Mouse (Mus musculus) hindbrain, embryonic 14.5 days (tissue): Measurements from ENCODE around the gene Myh6. TPM values are rescaled to one million over a fixed set of nuclear protein-coding genes. Genes with fewer than 3 reads are reported as not detected.

Source experiments
- ATAC-seq: fragments of 200-750 bp; cut with Nextera tagmentation; 2 replicates; pipeline ENCODE4 v1.8.0; 2017; ENCODE audit warnings: moderate number of reproducible peaks, mild to moderate bottlenecking, moderate TSS enrichment, moderate library complexity; ENCODE audit not compliant: low FRiP score
- DNase-seq: peaks from one replicate; pipeline ENCODE4 v3.0.0-alpha.2; 2015; ENCODE audit warnings: low spot score
- H3K27ac ChIP-seq: fragments of 300-500 bp; sonication (generic); 2 replicates; pipeline ENCODE4 v1.5.1; 2014; ENCODE audit warnings: mild to moderate bottlenecking, moderate library complexity
- H3K27me3 ChIP-seq: fragments of 300-500 bp; sonication (generic); 2 replicates; pipeline ENCODE4 v1.6.1; 2014; ENCODE audit warnings: mild to moderate bottlenecking, low read length, mixed read lengths; ENCODE audit not compliant: control insufficient read depth, insufficient read depth
- H3K36me3 ChIP-seq: fragments of 300-500 bp; sonication (generic); replicated peaks from 2 replicates; pipeline ENCODE4 v1.6.1; 2014; ENCODE audit not compliant: control insufficient read depth, insufficient read depth
- H3K4me1 ChIP-seq: fragments of 300-500 bp; sonication (generic); replicated peaks from 2 replicates; pipeline ENCODE4 v1.6.1; 2014; ENCODE audit warnings: antibody characterized with exemption, low read length, mixed read lengths; ENCODE audit not compliant: control insufficient read depth, insufficient read depth
- H3K4me2 ChIP-seq: fragments of 300-500 bp; sonication (generic); replicated peaks from 2 replicates; pipeline ENCODE4 v1.6.1; 2014; ENCODE audit warnings: mild to moderate bottlenecking, moderate library complexity
- H3K4me3 ChIP-seq: fragments of 300-500 bp; sonication (generic); replicated peaks from 2 replicates; pipeline ENCODE4 v1.5.1; 2014; ENCODE audit warnings: mild to moderate bottlenecking, low read length
- H3K9ac ChIP-seq: fragments of 300-500 bp; sonication (generic); 2 replicates; pipeline ENCODE4 v1.6.1; 2014
- H3K9me3 ChIP-seq: fragments of 300-500 bp; sonication (generic); 2 replicates; pipeline ENCODE4 v1.6.1; 2016; ENCODE audit warnings: low read length; ENCODE audit not compliant: control insufficient read depth
- WGBS: fragments of 180-500 bp; shearing (Covaris S2); extraction: QIAGEN DNeasy Blood & Tissue Kit; methylation state at CpG from one replicate; pipeline ENCODE4 v1.1.7; 2014; 5-methylcytosine and 5-hydroxymethylcytosine counted together
- polyA plus RNA-seq: library from polyadenylated mRNA; unstranded; fragments of >200 nt; fragmentation: Nextera tagmentation; extraction: Ambion mirVana; gene quantifications from 2 replicates; pipeline ENCODE4 v1.2.1, GENCODE M21; 2014

Myh6 gene
- polyA plus RNA-seq, 1 experiment from 2014 or later: 2.1 TPM

GRCm38 (mm10) chr14:54932645-54933150 lies 34.0 kb downstream of the Myh6 start, which contains the start of gene Il25:
Gene Il25, plus strand, starts transcription at chr14:54932695.
- Histone ChIP-seq H3K27me3 (no peaks in the 10 kb centered on the region), H3K9ac (no peak within 1 kb of the TSS), H3K36me3 (no peaks in the 10 kb centered on the region), H3K27ac (no peak within 1 kb of the TSS), H3K4me1 (peaks cover 18% of the 10 kb centered on the region), H3K4me2 (peak within 1 kb of the TSS; percentile 20; the same call in 1 of the 2 replicates), H3K4me3 (no peak within 1 kb of the TSS), H3K9me3 (no peaks in the 10 kb centered on the region)
- 32% methylated on average over 6 of the region's 6 CpGs for WGBS
- no peak for ATAC-seq
- DNase-seq: peak; percentile 40

DNA sequence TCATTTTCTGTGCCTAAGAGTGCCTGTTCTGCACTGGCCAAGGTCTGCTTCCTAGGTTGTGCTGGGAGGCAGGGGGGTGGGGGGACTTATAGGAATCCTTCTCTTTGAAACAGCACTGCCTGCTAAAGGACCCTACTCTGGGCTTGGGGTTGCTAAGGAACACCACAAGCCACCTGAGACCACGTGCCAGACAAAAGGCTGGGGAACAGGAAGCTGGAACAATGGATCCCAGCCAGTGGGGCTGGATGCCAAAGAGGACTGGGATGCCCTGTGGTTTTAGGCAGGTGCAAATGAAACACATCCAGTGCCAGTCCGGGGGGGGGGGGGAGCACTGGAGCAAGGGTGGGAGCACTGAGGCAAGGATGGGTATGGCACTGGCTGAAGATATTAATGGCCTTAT lies 36.3 kb downstream of the Myh6 start:
- H3K27me3 ChIP-seq: no peaks in the 10 kb centered on the region
- DNase-seq: no peak
- no peak for ATAC-seq
- H3K9me3 ChIP-seq: no peaks in the 10 kb centered on the region
- no peak overlapping the region for H3K4me3 ChIP-seq
- H3K4me2 ChIP-seq: no peak overlapping the region
- no peak overlapping the region for H3K9ac ChIP-seq
- peaks cover 22% of the 10 kb centered on the region for H3K4me1 ChIP-seq
- 19% methylated on average over 2 of the region's 2 CpGs for WGBS
- 0 out of 2 replicates have a peak overlapping the region, but pooled peaks have one; percentile 17 for H3K27ac ChIP-seq
- no peaks in the 10 kb centered on the region for H3K36me3 ChIP-seq

- H3K36me3 ChIP-seq: no peaks in the 10 kb centered on the region
Observed at GRCm38 (mm10) chr14:54929801-54930200, 36.9 kb downstream of the Myh6 start.

GRCm38 (mm10) chr14:54927296-54927695 lies 39.4 kb downstream of the Myh6 start:
- Histone ChIP-seq H3K9ac (0 out of 2 replicates have a peak overlapping the region, but pooled peaks have one; percentile 74), H3K4me1 (peaks cover 20% of the 10 kb centered on the region; the same call in 1 of the 2 replicates), H3K9me3 (no peaks in the 10 kb centered on the region), H3K4me3 (peak overlapping the region; percentile 45; the same call in 1 of the 2 replicates), H3K36me3 (no peaks in the 10 kb centered on the region), H3K27me3 (no peaks in the 10 kb centered on the region), H3K27ac (peak overlapping the region; percentile 83), H3K4me2 (peak overlapping the region; percentile 83)
- ATAC-seq (no peak), DNase-seq (no peak)
- WGBS: 16% methylated on average over 7 of the region's 7 CpGs

More at GRCm38 (mm10) chr14:54929801-54930200, 36.9 kb downstream of the Myh6 start:
- ATAC-seq (no peak), DNase-seq (no peak)
- Histone ChIP-seq H3K9me3 (no peaks in the 10 kb centered on the region), H3K27me3 (no peaks in the 10 kb centered on the region), H3K4me3 (no peak overlapping the region), H3K4me2 (no peak overlapping the region), H3K9ac (no peak overlapping the region), H3K4me1 (peaks cover 24% of the 10 kb centered on the region), H3K27ac (no peak overlapping the region)
- WGBS: 71% methylated on average over 5 of the region's 5 CpGs

- Histone ChIP-seq H3K9me3 (peaks cover 1% of the 10 kb centered on the region; the same call in 1 of the 2 replicates), H3K27me3 (no peaks in the 10 kb centered on the region), H3K4me3 (peak overlapping the region; percentile 45), H3K36me3 (no peaks in the 10 kb centered on the region), H3K27ac (peak overlapping the region; percentile 83), H3K4me2 (peak overlapping the region; percentile 83), H3K4me1 (peaks cover 20% of the 10 kb centered on the region; the same call in 1 of the 2 replicates), H3K9ac (peak overlapping the region; percentile 74)
- WGBS: under 1% methylated on average over 40 of the region's 58 CpGs
- peak; percentile 68 for ATAC-seq
- DNase-seq: peak; percentile 60
Observed at GRCm38 (mm10) chr14:54926401-54927158, 40.1 kb downstream of the Myh6 start.

DNA sequence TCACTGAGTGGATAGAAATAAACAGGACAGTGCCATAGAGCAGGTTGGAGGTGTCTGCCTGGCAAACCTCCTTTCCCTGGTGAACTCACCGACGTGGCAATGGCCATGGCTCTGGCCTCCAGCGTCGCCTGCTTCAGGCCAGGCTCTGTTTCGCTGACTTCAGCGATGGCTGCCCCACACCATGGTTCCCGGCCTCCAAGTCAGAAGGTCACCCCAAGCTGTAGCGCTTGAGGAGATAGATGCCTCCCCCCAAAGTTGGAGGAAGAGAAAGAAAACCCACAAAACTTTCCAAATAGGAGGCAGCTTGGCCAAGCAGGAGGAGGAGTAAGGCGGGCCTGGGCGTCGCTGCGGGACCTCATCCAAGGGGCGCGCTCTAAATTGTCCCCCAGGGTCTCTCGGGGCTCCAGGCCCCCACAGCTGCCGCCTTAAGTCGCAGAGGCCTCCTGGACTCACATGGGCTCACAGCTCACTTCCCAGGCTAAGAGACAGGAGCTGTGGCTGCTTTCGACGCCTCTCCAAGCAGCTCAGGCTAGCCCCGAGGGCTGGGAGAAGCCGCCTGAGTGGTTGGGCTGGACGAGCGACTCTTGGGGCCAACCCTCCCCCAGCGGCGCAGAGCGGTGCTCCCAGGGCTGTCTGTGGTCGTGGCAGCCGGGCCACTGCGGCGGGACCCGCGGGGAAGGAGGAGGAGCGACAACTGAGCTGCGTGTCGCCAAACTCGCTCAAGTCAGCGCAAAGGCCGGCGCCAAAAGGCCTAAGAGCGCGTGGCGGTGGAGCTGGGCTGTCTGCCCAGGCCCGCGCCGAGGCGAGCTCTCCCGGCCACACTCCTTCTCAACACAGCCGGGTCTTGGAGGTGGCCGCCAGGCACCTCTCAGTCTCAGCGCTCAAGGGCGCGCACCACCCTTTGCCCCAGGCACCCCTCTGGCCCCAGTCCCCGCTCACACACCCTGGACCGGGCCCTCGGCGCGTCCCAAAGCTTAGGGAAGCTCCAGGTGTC lies 41.1 kb downstream of the Myh6 start, which contains the start of gene Efs:
Efs (minus strand) TSS at position 778 of the 994 bp plus-strand sequence.
- H3K9ac ChIP-seq: peak within 1 kb of the TSS; percentile 74
- H3K27me3 ChIP-seq: no peaks in the 10 kb centered on the region
- peak within 1 kb of the TSS; percentile 45 for H3K4me3 ChIP-seq
- H3K27ac ChIP-seq: peak within 1 kb of the TSS; percentile 83
- H3K4me1 ChIP-seq: peaks cover 18% of the 10 kb centered on the region; the same call in 1 of the 2 replicates
- H3K9me3 ChIP-seq: peaks cover 11% of the 10 kb centered on the region; the same call in 1 of the 2 replicates
- peak; percentile 69 for ATAC-seq
- H3K36me3 ChIP-seq: no peaks in the 10 kb centered on the region
- WGBS: 3% methylated on average over 56 of the region's 57 CpGs
- H3K4me2 ChIP-seq: peak within 1 kb of the TSS; percentile 83
- peak; percentile 57 for DNase-seq

DNA sequence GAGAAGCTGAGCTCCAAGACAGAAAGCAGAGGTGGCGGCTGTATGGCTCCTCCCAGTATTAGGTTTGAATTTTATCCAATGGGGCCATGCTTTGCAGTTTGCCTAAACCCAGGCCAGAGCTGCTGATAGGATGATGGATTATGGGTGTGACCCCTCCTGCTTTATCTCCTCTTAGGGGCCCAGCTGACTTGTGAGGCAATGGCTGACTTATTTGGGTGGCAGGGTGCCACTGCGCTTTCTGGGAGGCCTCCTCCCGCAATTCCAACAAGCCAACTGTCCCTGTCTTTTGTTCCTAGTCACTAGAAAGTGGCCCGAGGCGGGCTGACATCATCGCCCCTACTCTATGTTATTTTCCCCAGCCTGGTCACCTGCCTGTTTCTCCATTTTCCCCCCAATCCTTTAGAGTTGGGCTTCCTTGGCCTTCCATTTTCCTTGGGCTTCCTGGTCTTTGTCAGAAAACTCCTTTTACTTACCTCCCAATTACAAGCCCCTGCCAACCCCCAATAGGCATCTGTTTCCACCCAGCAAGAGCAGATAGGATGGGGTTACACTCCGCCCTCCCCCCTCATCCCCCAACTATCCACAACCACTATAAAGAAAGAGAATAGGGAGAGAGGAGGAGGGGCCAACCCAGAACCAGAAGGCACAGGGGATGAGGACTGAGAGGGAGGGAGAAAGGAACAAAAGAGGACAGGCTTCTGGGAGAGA lies 41.9 kb downstream of the Myh6 start:
- Histone ChIP-seq H3K36me3 (no peaks in the 10 kb centered on the region), H3K9me3 (peaks cover 14% of the 10 kb centered on the region; the same call in 1 of the 2 replicates), H3K27me3 (no peaks in the 10 kb centered on the region), H3K4me1 (peaks cover 12% of the 10 kb centered on the region; the same call in 1 of the 2 replicates), H3K4me3 (peak overlapping the region; percentile 45), H3K27ac (peak overlapping the region; percentile 83), H3K4me2 (peak overlapping the region; percentile 83), H3K9ac (peak overlapping the region; percentile 74; the same call in 1 of the 2 replicates)
- DNase-seq: no peak
- WGBS: 11% methylated on average over 7 of the region's 7 CpGs
- peak; percentile 38; the same call in 1 of the 2 replicates for ATAC-seq

DNA sequence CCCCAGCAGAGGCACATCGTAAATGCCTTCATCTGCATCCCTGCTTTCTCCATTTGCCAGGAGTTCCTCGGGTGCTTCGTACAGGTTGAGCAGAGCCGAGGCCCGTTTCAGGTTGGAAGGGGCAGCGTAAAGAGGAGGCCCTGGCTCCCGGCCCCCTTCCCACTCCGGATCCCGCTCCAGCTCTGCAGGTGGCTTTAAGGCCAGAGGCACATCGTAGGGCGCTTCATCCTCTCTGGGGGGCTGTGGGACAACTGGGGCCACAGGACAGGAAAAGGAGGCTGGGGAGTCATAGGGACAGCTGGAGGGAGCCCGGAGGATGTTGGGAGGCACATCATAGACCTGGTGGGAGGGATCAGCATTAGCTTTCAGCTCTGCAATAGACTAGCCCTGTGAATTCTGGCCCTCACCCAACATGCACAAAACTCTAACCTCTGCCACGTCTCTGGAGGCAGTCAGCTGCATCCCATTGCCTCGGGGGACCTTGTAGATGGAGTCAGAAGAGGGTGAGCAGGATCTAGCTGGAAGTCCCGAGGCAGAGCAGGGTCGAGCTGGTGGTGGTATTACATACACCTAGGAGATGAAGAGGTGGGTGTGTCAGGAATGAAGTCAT lies 46.5 kb downstream of the Myh6 start:
- 96% methylated on average over 16 of the region's 16 CpGs for WGBS
- DNase-seq (no peak), ATAC-seq (no peak)
- H3K4me3 ChIP-seq: no peak overlapping the region
- H3K36me3 ChIP-seq: peaks cover 17% of the 10 kb centered on the region
- peaks cover 14% of the 10 kb centered on the region; the same call in 1 of the 2 replicates for H3K9me3 ChIP-seq
- H3K27ac ChIP-seq: no peak overlapping the region
- no peak overlapping the region for H3K9ac ChIP-seq
- no peak overlapping the region for H3K4me2 ChIP-seq
- H3K27me3 ChIP-seq: no peaks in the 10 kb centered on the region
- H3K4me1 ChIP-seq: no peaks in the 10 kb centered on the region
